Mouse (Mus musculus): ENCODE results near the gene Il22.
"Not testable (repeated sequence)": the region's sequence is repeated elsewhere in the genome, so short reads cannot be mapped to it uniquely, and the experiment has no call there.

Il22 gene

GRCm38 (mm10) chr10:118204642-118205041 is at the start of gene Il22:
Gene Il22 (plus strand): TSS chr10:118204942.
- DNase-seq: no peak

- peak; percentile 56 for DNase-seq
Observed at GRCm38 (mm10) chr10:118155932-118156331, 48.8 kb upstream of the Il22 start.

GRCm38 (mm10) chr10:118161131-118161530 is 43.6 kb upstream of the Il22 start:
- DNase-seq: no peak

- DNase-seq: peak; percentile 12
Observed at GRCm38 (mm10) chr10:118169212-118169611, 35.5 kb upstream of the Il22 start.

- DNase-seq: no peak
Observed at GRCm38 (mm10) chr10:118172416-118172815, 32.3 kb upstream of the Il22 start.

- no peak for DNase-seq
Observed at GRCm38 (mm10) chr10:118172876-118173275, 31.9 kb upstream of the Il22 start.

GRCm38 (mm10) chr10:118175542-118175941 is 29.2 kb upstream of the Il22 start:
- not testable (repeated sequence) for DNase-seq

GRCm38 (mm10) chr10:118178735-118179151 is 26.0 kb upstream of the Il22 start:
- DNase-seq: no peak

GRCm38 (mm10) chr10:118179265-118179664 is 25.5 kb upstream of the Il22 start:
- no peak for DNase-seq

GRCm38 (mm10) chr10:118195150-118195549 is 9.6 kb upstream of the Il22 start:
- not testable (repeated sequence) for DNase-seq

- not testable (repeated sequence) for DNase-seq
Observed at GRCm38 (mm10) chr10:118215719-118216393, 11.1 kb downstream of the Il22 start.

GRCm38 (mm10) chr10:118227629-118228028 is 22.9 kb downstream of the Il22 start:
- not testable (repeated sequence) for DNase-seq

- DNase-seq: not testable (repeated sequence)
Observed at GRCm38 (mm10) chr10:118232607-118233006, 27.9 kb downstream of the Il22 start.

- DNase-seq: not testable (repeated sequence)
Observed at GRCm38 (mm10) chr10:118240680-118241079, 35.9 kb downstream of the Il22 start, which contains the start of gene Gm32717. Gene Gm32717 (minus strand): TSS chr10:118240780.

GRCm38 (mm10) chr10:118249006-118249595 is 44.4 kb downstream of the Il22 start:
- not testable (repeated sequence) for DNase-seq

GRCm38 (mm10) chr10:118250852-118251295 is 46.1 kb downstream of the Il22 start:
- DNase-seq: peak; percentile 77

GRCm38 (mm10) chr10:118258388-118258787 is 53.6 kb downstream of the Il22 start, which contains the start of gene Gm32802:
Gene Gm32802 (plus strand): TSS chr10:118258688.
- DNase-seq: not testable (repeated sequence)
